Mouse (Mus musculus) lung, adult 10 weeks (tissue): Measurements from ENCODE around the gene Zfp277. TPM values are rescaled to one million over a fixed set of nuclear protein-coding genes. Genes with fewer than 3 reads are reported as not detected.

ENCODE experiments used
- polyA plus RNA-seq: library from polyadenylated mRNA; stranded (reverse); fragments of 350-450 nt; fragmentation: Illumina TruSeq; extraction: RNeasy Lipid Tissue Mini Kit (QIAGEN cat#74804); gene quantifications from one replicate; pipeline ENCODE4 v1.2.3, GENCODE M21; 2014; ENCODE audit warnings: low read depth, low replicate concordance; ENCODE audit not compliant: insufficient read depth

The Zfp277 gene
- polyA plus RNA-seq: 15.4 TPM

DNA sequence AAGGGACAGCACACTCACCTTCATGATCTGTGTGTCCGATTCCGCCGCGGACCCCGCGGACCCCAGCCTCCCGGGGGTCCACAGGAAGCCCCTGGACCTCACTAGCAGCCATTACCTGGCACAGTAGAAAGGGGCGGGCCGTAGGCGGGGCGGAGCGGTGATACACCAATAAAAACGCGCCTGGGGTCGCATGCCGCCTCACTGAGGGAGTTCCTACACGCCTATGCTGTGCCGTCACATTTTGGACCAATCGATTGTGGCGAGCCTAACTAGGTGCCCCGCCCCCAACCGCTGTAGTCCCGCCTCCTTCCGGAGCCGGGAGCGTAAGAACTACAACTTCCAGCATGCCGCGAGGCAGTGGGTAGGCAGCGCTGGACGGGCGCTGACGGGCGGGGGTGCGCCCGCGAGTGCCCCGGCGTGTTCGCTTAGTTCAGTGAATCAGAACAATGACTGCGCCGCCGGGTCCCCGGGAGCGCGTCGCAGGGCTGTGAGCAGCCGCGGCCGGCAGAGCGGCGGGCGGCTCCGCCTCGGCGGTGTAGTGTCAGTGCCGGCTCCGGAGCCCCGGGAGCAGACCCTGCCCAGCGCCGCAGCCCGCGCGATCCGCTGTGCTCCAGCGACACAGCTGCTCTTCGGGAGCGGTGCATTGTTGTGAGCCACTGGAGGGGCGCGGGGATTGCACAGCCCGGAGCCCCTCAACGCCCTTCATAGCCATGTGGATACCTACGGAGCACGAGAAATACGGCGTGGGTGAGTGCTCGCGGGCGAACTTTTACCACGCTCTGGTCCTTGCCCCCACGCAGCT lies at the start of gene Zfp277, which contains the start of gene Dock4:
TSS of gene Zfp277 (minus strand) at position 255 of the 802 bp plus-strand sequence.
TSS of gene Dock4 (plus strand) at position 305 of the 802 bp plus-strand sequence.

Other genes with a start within 250 kb of the Zfp277 start
- 0.31 TPM for gene Lsmem1, start 246.4 kb downstream of the Zfp277 start, polyA plus RNA-seq
- gene Ifrd1, start 197.4 kb downstream of the Zfp277 start, polyA plus RNA-seq: 132 TPM
- gene Dock4, start 50 bp upstream of the Zfp277 start, polyA plus RNA-seq: 8.3 TPM